24 mouse cellular contexts compared by ENCODE assay signal in genomic region chr15:97370880-97371279, GRCm38 (mm10).
DNase-seq lines count a peak whose midpoint lies in the region; ATAC-seq and TF ChIP-seq lines count a peak whose summit lies in the region.
"Had no signal": no experiment of that assay in that cellular context is flagged by ENCODE, and none has a peak within 500 bp of the region (broad histone marks: within the 10 kb centered on the region; RNA-seq: fewer than 3 reads in every experiment).

No protein-coding gene starts in this region.

- no peaks in the 10 kb centered on the region for H3K36me3 ChIP-seq in E14TG2a.4 (ENCODE audit: insufficient read depth, low read length)
- H3K36me3 ChIP-seq: embryonic facial prominence, embryonic 13.5 days; embryonic facial prominence, embryonic 15.5 days; forebrain, embryonic 10.5 days; forebrain, embryonic 12.5 days had no signal

- ATAC-seq in frontal cortex, adult (ENCODE audit: low TSS enrichment): no peak
- ATAC-seq: forebrain, embryonic 14.5 days; forebrain, embryonic 16.5 days; Patski had no signal

- peaks cover 85% of the 10 kb centered on the region for H3K4me1 ChIP-seq in E14TG2a.4 (replicated peaks; ENCODE audit: low read depth, low read length)

- TF ChIP-seq CTCF in E14TG2a.4 (conservative IDR thresholded peaks at IDR 0.05; ENCODE audit: low read length): no peak

- H3K4me3 ChIP-seq in E14TG2a.4 (replicated peaks; ENCODE audit: low read length): peak overlapping the region; percentile 45
- H3K4me3 ChIP-seq: embryonic facial prominence, embryonic 13.5 days; embryonic facial prominence, embryonic 15.5 days; erythroblast, embryonic 14.5 days; forebrain, embryonic 10.5 days; forebrain, embryonic 12.5 days had no signal

- DNase-seq in ES-CJ7 (ENCODE audit: low read depth, low spot score) (peak; percentile 58), ZHBTc4 (ENCODE audit: low read depth, low spot score) (peak; percentile 60)
- DNase-seq in gastrocnemius, postnatal 14 days: no peak
- no peak for DNase-seq in heart, postnatal 4 days
- DNase-seq: adrenal gland, adult 2 months; adrenal gland, postnatal 10 days; adrenal gland, postnatal 25 days; cerebellum, adult 11 months; cerebellum, adult 18-20 months; cerebellum, adult 8-10 months; cerebellum, adult 9-11 months; cerebellum, postnatal 14 days; cerebellum, postnatal 36 days; embryo, embryonic 11 days had no signal

- intact Hi-C loops in gastrocnemius, postnatal 14 days (cut with DNase I; ENCODE audit: low total_unique reads): no loop called here

- no peaks in the 10 kb centered on the region for H3K9me3 ChIP-seq in E14TG2a.4 (ENCODE audit: low read length)
- H3K9me3 ChIP-seq: embryonic facial prominence, embryonic 13.5 days; embryonic facial prominence, embryonic 15.5 days; forebrain, embryonic 10.5 days; forebrain, embryonic 12.5 days had no signal

- no peaks in the 10 kb centered on the region for H3K27me3 ChIP-seq in E14TG2a.4 (ENCODE audit: insufficient read depth, low read length)
- H3K27me3 ChIP-seq: embryonic facial prominence, embryonic 13.5 days; embryonic facial prominence, embryonic 15.5 days; forebrain, embryonic 12.5 days; Patski had no signal

Comparison
In these comparisons a context has a peak if more than half of its experiments do, and no peak if none do; other contexts are left out.
1. DNase-seq: peak in ES-CJ7 (single experiment) and ZHBTc4 (single experiment); none in gastrocnemius, postnatal 14 days (single experiment) and heart, postnatal 4 days (single experiment).